Mouse (Mus musculus) megakaryocyte-erythroid progenitor cell, adult 5-6 weeks (primary cell): ENCODE measurements around the gene Krtap24-1. TPM values are rescaled to one million over a fixed set of nuclear protein-coding genes. Genes with fewer than 3 reads are reported as not detected.

ENCODE experiments used
- ATAC-seq: replicated peaks from 2 replicates; pipeline ENCODE4 v1.8.0; 2016; ENCODE audit warnings: mild to moderate bottlenecking, inconsistent platforms; ENCODE audit not compliant: severe bottlenecking, poor library complexity, low FRiP score, low TSS enrichment
- total RNA-seq, 2 experiments: library from RNA; stranded (forward) in 1 of 2; stranded (reverse) in 1 of 2; fragments of 200-1000, 215-1000 nt in 1 of 2; fragments of >200 nt in 1 of 2; fragmentation: Nextera tagmentation in 1 of 2; gene quantifications; 2 replicates each; pipeline ENCODE4 v1.2.3; 2014 to 2017

The Krtap24-1 gene
- total RNA-seq, 2 experiments from 2014 or later: not detected

GRCm38 (mm10) chr16:88569732-88570131 lies 42.3 kb downstream of the Krtap24-1 start:
- ATAC-seq: no peak

- ATAC-seq: no peak
Observed at GRCm38 (mm10) chr16:88569096-88569495, 43.0 kb downstream of the Krtap24-1 start.

- ATAC-seq: no peak
Observed at GRCm38 (mm10) chr16:88563045-88563913, 48.8 kb downstream of the Krtap24-1 start, which contains the start of gene Cldn8. Cldn8 (minus strand) TSS chr16:88563183.

- no peak for ATAC-seq
Observed at GRCm38 (mm10) chr16:88561617-88562164, 50.4 kb downstream of the Krtap24-1 start.

Other genes with a start within 250 kb of the Krtap24-1 start
- gene Cldn17, start 105.3 kb downstream of the Krtap24-1 start, total RNA-seq (2014; fragmentation: Nextera tagmentation): not detected in 2 replicates
- gene Cldn17, start 105.3 kb downstream of the Krtap24-1 start, total RNA-seq (2017): not detected in 2 replicates
- gene Cldn8, start 49.1 kb downstream of the Krtap24-1 start, total RNA-seq (2014; fragmentation: Nextera tagmentation): not detected in 2 replicates
- not detected in 2 replicates for gene Cldn8, start 49.1 kb downstream of the Krtap24-1 start, total RNA-seq (2017)
- gene 2310079G19Rik, start 15.4 kb upstream of the Krtap24-1 start, total RNA-seq (2014; fragmentation: Nextera tagmentation): not detected in 2 replicates
- gene 2310079G19Rik, start 15.4 kb upstream of the Krtap24-1 start, total RNA-seq (2017): not detected in 2 replicates
- gene Krtap26-1, start 35.5 kb upstream of the Krtap24-1 start, total RNA-seq (2014; fragmentation: Nextera tagmentation): not detected in 2 replicates
- gene Krtap26-1, start 35.5 kb upstream of the Krtap24-1 start, total RNA-seq (2017): not detected in 2 replicates
- not detected in 2 replicates for gene Krtap27-1, start 59.4 kb upstream of the Krtap24-1 start, total RNA-seq (2014; fragmentation: Nextera tagmentation)
- not detected in 2 replicates for gene Krtap27-1, start 59.4 kb upstream of the Krtap24-1 start, total RNA-seq (2017)
- gene 2310061N02Rik, start 95.7 kb upstream of the Krtap24-1 start, total RNA-seq (2014; fragmentation: Nextera tagmentation): not detected in 2 replicates
- not detected in 2 replicates for gene 2310061N02Rik, start 95.7 kb upstream of the Krtap24-1 start, total RNA-seq (2017)
- not detected in 2 replicates for gene Krtap13-1, start 116.6 kb upstream of the Krtap24-1 start, total RNA-seq (2014; fragmentation: Nextera tagmentation)
- gene Krtap13-1, start 116.6 kb upstream of the Krtap24-1 start, total RNA-seq (2017): not detected in 2 replicates
- gene Krtap13, start 139.4 kb upstream of the Krtap24-1 start, total RNA-seq (2014; fragmentation: Nextera tagmentation): not detected in 2 replicates
- not detected in 2 replicates for gene Krtap13, start 139.4 kb upstream of the Krtap24-1 start, total RNA-seq (2017)
- gene 2310034C09Rik, start 146.6 kb upstream of the Krtap24-1 start, total RNA-seq (2014; fragmentation: Nextera tagmentation): not detected in 2 replicates
- gene 2310034C09Rik, start 146.6 kb upstream of the Krtap24-1 start, total RNA-seq (2017): not detected in 2 replicates
- gene 2310057N15Rik, start 161.9 kb upstream of the Krtap24-1 start, total RNA-seq (2014; fragmentation: Nextera tagmentation): not detected in 2 replicates
- not detected in 2 replicates for gene 2310057N15Rik, start 161.9 kb upstream of the Krtap24-1 start, total RNA-seq (2017)
- not detected in 2 replicates for gene Gm5965, start 165.6 kb upstream of the Krtap24-1 start, total RNA-seq (2014; fragmentation: Nextera tagmentation)
- gene Gm5965, start 165.6 kb upstream of the Krtap24-1 start, total RNA-seq (2017): not detected in 2 replicates
- not detected in 2 replicates for gene Gm20741, start 199.9 kb upstream of the Krtap24-1 start, total RNA-seq (2014; fragmentation: Nextera tagmentation)
- not detected in 2 replicates for gene Gm20741, start 199.9 kb upstream of the Krtap24-1 start, total RNA-seq (2017)
- not detected in 2 replicates for gene Krtap15, start 207.9 kb upstream of the Krtap24-1 start, total RNA-seq (2014; fragmentation: Nextera tagmentation)
- not detected in 2 replicates for gene Krtap15, start 207.9 kb upstream of the Krtap24-1 start, total RNA-seq (2017)
- gene Krtap14, start 213.9 kb upstream of the Krtap24-1 start, total RNA-seq (2014; fragmentation: Nextera tagmentation): not detected in 2 replicates
- not detected in 2 replicates for gene Krtap14, start 213.9 kb upstream of the Krtap24-1 start, total RNA-seq (2017)